Mouse (Mus musculus): Measurements from ENCODE around the gene Slc16a9. TPM values are rescaled to one million over a fixed set of nuclear protein-coding genes. Genes with fewer than 3 reads are reported as not detected.
A peak's percentile ranks its signal among the peaks of the same experiment; 100 is the strongest.
"Not testable (repeated sequence)": the region's sequence is repeated elsewhere in the genome, so short reads cannot be mapped to it uniquely, and the experiment has no call there.

Gene Slc16a9
- polyA plus RNA-seq, 1 experiment from 2014 or later: 1.1 TPM

- no peak overlapping the region for H3K4me3 ChIP-seq (ENCODE audit: low read depth, low read length)
- peaks cover 17% of the 10 kb centered on the region for H3K4me1 ChIP-seq (ENCODE audit: insufficient read depth)
- H3K9me3 ChIP-seq (ENCODE audit: low read length): no peaks in the 10 kb centered on the region
- no peak overlapping the region for H3K27ac ChIP-seq (ENCODE audit: low read depth)
- H3K27me3 ChIP-seq (ENCODE audit: insufficient read depth, low read length): no peaks in the 10 kb centered on the region
- WGBS (ENCODE audit: insufficient replicate concordance): 84% methylated on average over 7 of the region's 7 CpGs
- ATAC-seq (no peak), DNase-seq (no peak)
- no peak for TF ChIP-seq EP300 (IDR thresholded peaks at IDR 0.05; ENCODE audit: low read depth)
- no peak for TF ChIP-seq CTCF (IDR thresholded peaks at IDR 0.05; ENCODE audit: low read depth)
- no peak overlapping the region for H3K4me2 ChIP-seq (ENCODE audit: low read depth, low read length)
- no peak overlapping the region for H3K9ac ChIP-seq (replicated peaks)
- H3K36me3 ChIP-seq (replicated peaks; ENCODE audit: insufficient read depth, low read length): no peaks in the 10 kb centered on the region
Observed at GRCm38 (mm10) chr10:70198951-70199463, 45.9 kb upstream of the Slc16a9 start.

- Histone ChIP-seq H3K27ac (ENCODE audit: low read depth) (no peak overlapping the region), H3K4me1 (ENCODE audit: insufficient read depth) (peaks cover 14% of the 10 kb centered on the region), H3K36me3 (replicated peaks; ENCODE audit: insufficient read depth, low read length) (no peaks in the 10 kb centered on the region), H3K9me3 (ENCODE audit: low read length) (no peaks in the 10 kb centered on the region), H3K9ac (replicated peaks) (no peak overlapping the region), H3K27me3 (ENCODE audit: insufficient read depth, low read length) (no peaks in the 10 kb centered on the region), H3K4me2 (ENCODE audit: low read depth, low read length) (no peak overlapping the region), H3K4me3 (ENCODE audit: low read depth, low read length) (no peak overlapping the region)
- TF ChIP-seq CTCF (IDR thresholded peaks at IDR 0.05; ENCODE audit: low read depth): no peak
- TF ChIP-seq EP300 (IDR thresholded peaks at IDR 0.05; ENCODE audit: low read depth): no peak
- ATAC-seq: no peak
- DNase-seq: no peak
- 61% methylated on average over 6 of the region's 6 CpGs for WGBS (ENCODE audit: insufficient replicate concordance)
Observed at GRCm38 (mm10) chr10:70199466-70200210, 45.3 kb upstream of the Slc16a9 start.

- DNase-seq (no peak), ATAC-seq (peak; percentile 50)
- Histone ChIP-seq H3K27me3 (ENCODE audit: insufficient read depth, low read length) (no peaks in the 10 kb centered on the region), H3K27ac (ENCODE audit: low read depth) (no peak overlapping the region), H3K36me3 (replicated peaks; ENCODE audit: insufficient read depth, low read length) (no peaks in the 10 kb centered on the region), H3K4me2 (ENCODE audit: low read depth, low read length) (no peak overlapping the region; the same call in 1 of the 2 replicates), H3K4me1 (ENCODE audit: insufficient read depth) (peaks cover 4% of the 10 kb centered on the region; the same call in 1 of the 2 replicates), H3K4me3 (ENCODE audit: low read depth, low read length) (no peak overlapping the region), H3K9me3 (ENCODE audit: low read length) (no peaks in the 10 kb centered on the region), H3K9ac (replicated peaks) (no peak overlapping the region)
- TF ChIP-seq CTCF (IDR thresholded peaks at IDR 0.05; ENCODE audit: low read depth) (no peak), EP300 (IDR thresholded peaks at IDR 0.05; ENCODE audit: low read depth) (no peak)
- 39% methylated on average over 12 of the region's 12 CpGs for WGBS (ENCODE audit: insufficient replicate concordance)
Observed at GRCm38 (mm10) chr10:70200889-70201500, 43.9 kb upstream of the Slc16a9 start.

GRCm38 (mm10) chr10:70204505-70205399, 40.1 kb upstream of the Slc16a9 start, which contains the start of gene Mrln:
TSS of gene Mrln (plus strand) at chr10:70204664.
- 58% methylated on average over 17 of the region's 17 CpGs for WGBS (ENCODE audit: insufficient replicate concordance)
- no peak for ATAC-seq
- Histone ChIP-seq H3K4me2 (ENCODE audit: low read depth, low read length) (peak within 1 kb of the TSS; percentile 48), H3K36me3 (replicated peaks; ENCODE audit: insufficient read depth, low read length) (no peaks in the 10 kb centered on the region), H3K27me3 (ENCODE audit: insufficient read depth, low read length) (no peaks in the 10 kb centered on the region), H3K9ac (replicated peaks) (no peak within 1 kb of the TSS), H3K27ac (ENCODE audit: low read depth) (no peak within 1 kb of the TSS), H3K9me3 (ENCODE audit: low read length) (no peaks in the 10 kb centered on the region), H3K4me3 (ENCODE audit: low read depth, low read length) (no peak within 1 kb of the TSS), H3K4me1 (ENCODE audit: insufficient read depth) (no peaks in the 10 kb centered on the region)
- DNase-seq: no peak
- no peak for TF ChIP-seq CTCF (IDR thresholded peaks at IDR 0.05; ENCODE audit: low read depth)

DNA sequence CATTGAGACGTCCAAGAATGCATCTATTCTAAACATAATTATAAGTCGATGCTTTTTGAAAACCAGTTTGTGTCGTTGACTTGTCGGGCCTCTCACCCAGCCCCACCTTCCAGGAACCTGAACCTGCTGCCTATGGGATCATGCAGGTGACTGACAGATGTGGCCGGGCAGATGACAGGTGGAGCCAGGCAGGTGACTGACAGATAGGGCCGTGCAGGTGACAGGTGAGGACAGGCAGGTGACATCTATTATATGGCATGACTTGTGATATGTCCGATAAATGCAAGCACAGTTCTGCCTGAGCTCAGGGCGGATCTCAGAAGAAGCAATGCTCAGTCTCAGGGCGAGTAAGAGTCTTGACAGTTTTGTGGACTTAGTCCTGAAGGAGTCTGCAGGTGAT, 33.6 kb upstream of the Slc16a9 start:
- no peaks in the 10 kb centered on the region for H3K27me3 ChIP-seq (ENCODE audit: insufficient read depth, low read length)
- no peak for DNase-seq
- no peak for ATAC-seq
- TF ChIP-seq CTCF (IDR thresholded peaks at IDR 0.05; ENCODE audit: low read depth) (no peak), EP300 (IDR thresholded peaks at IDR 0.05; ENCODE audit: low read depth) (no peak)
- no peak overlapping the region for H3K9ac ChIP-seq (replicated peaks)
- no peaks in the 10 kb centered on the region for H3K9me3 ChIP-seq (ENCODE audit: low read length)
- H3K4me1 ChIP-seq (ENCODE audit: insufficient read depth): no peaks in the 10 kb centered on the region
- H3K27ac ChIP-seq (ENCODE audit: low read depth): no peak overlapping the region
- H3K36me3 ChIP-seq (replicated peaks; ENCODE audit: insufficient read depth, low read length): no peaks in the 10 kb centered on the region
- no peak overlapping the region for H3K4me2 ChIP-seq (ENCODE audit: low read depth, low read length)
- H3K4me3 ChIP-seq (ENCODE audit: low read depth, low read length): no peak overlapping the region
- 78% methylated on average over 9 of the region's 9 CpGs for whole genome bisulfite sequencing (ENCODE audit: insufficient replicate concordance)

DNA sequence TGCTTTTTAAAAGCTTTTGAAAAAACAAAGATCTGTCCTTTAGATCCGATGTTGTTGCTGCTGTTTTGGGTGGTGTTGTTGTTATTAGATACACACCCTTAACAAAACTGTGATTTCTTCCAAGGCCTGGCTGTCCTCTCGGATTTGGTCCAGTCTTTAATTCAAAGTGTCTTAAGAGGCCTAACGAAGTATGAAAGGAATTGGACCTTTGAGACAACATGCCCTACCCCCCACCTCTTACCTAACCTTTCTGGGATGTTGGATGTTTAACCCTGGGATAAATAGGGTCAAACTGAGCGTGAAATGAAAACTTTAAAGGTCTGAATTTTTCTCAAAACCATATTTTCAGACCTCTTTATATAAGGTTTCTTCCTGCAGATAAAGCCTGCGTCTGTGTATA, 23.9 kb upstream of the Slc16a9 start:
- H3K4me3 ChIP-seq (ENCODE audit: low read depth, low read length): no peak overlapping the region
- no peak overlapping the region for H3K9ac ChIP-seq (replicated peaks)
- DNase-seq: no peak
- H3K27ac ChIP-seq (ENCODE audit: low read depth): no peak overlapping the region
- no peaks in the 10 kb centered on the region for H3K9me3 ChIP-seq (ENCODE audit: low read length)
- no peak overlapping the region for H3K4me2 ChIP-seq (ENCODE audit: low read depth, low read length)
- H3K27me3 ChIP-seq (ENCODE audit: insufficient read depth, low read length): no peaks in the 10 kb centered on the region
- ATAC-seq: no peak
- 69% methylated on average over 5 of the region's 5 CpGs for WGBS (ENCODE audit: insufficient replicate concordance)
- H3K4me1 ChIP-seq (ENCODE audit: insufficient read depth): no peaks in the 10 kb centered on the region
- TF ChIP-seq CTCF (IDR thresholded peaks at IDR 0.05; ENCODE audit: low read depth) (no peak), EP300 (IDR thresholded peaks at IDR 0.05; ENCODE audit: low read depth) (no peak)
- no peaks in the 10 kb centered on the region for H3K36me3 ChIP-seq (replicated peaks; ENCODE audit: insufficient read depth, low read length)

GRCm38 (mm10) chr10:70222231-70222630, 22.7 kb upstream of the Slc16a9 start:
- not testable (repeated sequence) for H3K4me2 ChIP-seq (ENCODE audit: low read depth, low read length); H3K36me3 ChIP-seq (replicated peaks; ENCODE audit: insufficient read depth, low read length); H3K9me3 ChIP-seq (ENCODE audit: low read length); H3K4me3 ChIP-seq (ENCODE audit: low read depth, low read length); DNase-seq; H3K27me3 ChIP-seq (ENCODE audit: insufficient read depth, low read length); H3K4me1 ChIP-seq (ENCODE audit: insufficient read depth); H3K27ac ChIP-seq (ENCODE audit: low read depth); ATAC-seq; H3K9ac ChIP-seq (replicated peaks)
- 84% methylated on average over 8 of the region's 8 CpGs for WGBS (ENCODE audit: insufficient replicate concordance)

Data from liver, postnatal 0 days (tissue).